Mouse (Mus musculus): ENCODE results near the gene Thpo. TPM values are rescaled to one million over a fixed set of nuclear protein-coding genes. Genes with fewer than 3 reads are reported as not detected.

Thpo gene
- 1 to 10 TPM; 2.3 to 3.1 (median 2.7) TPM for total RNA-seq (2022)

- DNase-seq: no peak
Measured at GRCm38 (mm10) chr16:20733731-20734730, at the start of gene Thpo. Thpo (minus strand) TSS chr16:20734511.

- DNase-seq: no peak
Measured at GRCm38 (mm10) chr16:20783891-20784290, 49.6 kb upstream of the Thpo start.

GRCm38 (mm10) chr16:20781101-20781630, 46.9 kb upstream of the Thpo start:
- no peak for DNase-seq

GRCm38 (mm10) chr16:20779846-20780245, 45.5 kb upstream of the Thpo start:
- DNase-seq: peak; percentile 19

- DNase-seq: no peak
Measured at GRCm38 (mm10) chr16:20775021-20775420, 40.7 kb upstream of the Thpo start.

- peak; percentile 28 for DNase-seq
Measured at GRCm38 (mm10) chr16:20765244-20765643, 30.9 kb upstream of the Thpo start.

GRCm38 (mm10) chr16:20761681-20762080, 27.4 kb upstream of the Thpo start:
- DNase-seq: no peak

GRCm38 (mm10) chr16:20757385-20757784, 23.1 kb upstream of the Thpo start:
- no peak for DNase-seq

- peak; percentile 60 for DNase-seq
Measured at GRCm38 (mm10) chr16:20756052-20756451, 21.7 kb upstream of the Thpo start.

GRCm38 (mm10) chr16:20750518-20750917, 16.2 kb upstream of the Thpo start:
- no peak for DNase-seq

GRCm38 (mm10) chr16:20746641-20747040, 12.3 kb upstream of the Thpo start:
- no peak for DNase-seq

GRCm38 (mm10) chr16:20739845-20740244, 5.5 kb upstream of the Thpo start:
- no peak for DNase-seq

GRCm38 (mm10) chr16:20736823-20737222, 2.5 kb upstream of the Thpo start:
- no peak for DNase-seq

GRCm38 (mm10) chr16:20736168-20736567, 1.9 kb upstream of the Thpo start:
- no peak for DNase-seq

- no peak for DNase-seq
Measured at GRCm38 (mm10) chr16:20735651-20736050, 1.3 kb upstream of the Thpo start.

GRCm38 (mm10) chr16:20732925-20733730, 1.2 kb downstream of the Thpo start, which contains the start of gene Chrd:
Chrd (plus strand) TSS chr16:20733127.
- no peak for DNase-seq

GRCm38 (mm10) chr16:20732251-20732924, 1.9 kb downstream of the Thpo start:
- DNase-seq: no peak

GRCm38 (mm10) chr16:20731688-20732087, 2.6 kb downstream of the Thpo start:
- no peak for DNase-seq

- no peak for DNase-seq
Measured at GRCm38 (mm10) chr16:20730293-20730711, 4.0 kb downstream of the Thpo start.

- DNase-seq: no peak
Measured at GRCm38 (mm10) chr16:20726384-20726783, 7.9 kb downstream of the Thpo start.

- DNase-seq: no peak
Measured at GRCm38 (mm10) chr16:20725750-20726149, 8.6 kb downstream of the Thpo start.

- no peak for DNase-seq
Measured at GRCm38 (mm10) chr16:20725321-20725720, 9.0 kb downstream of the Thpo start.

Data from adrenal gland, adult 8-10 months (tissue).